Mouse (Mus musculus): Measurements from ENCODE around the gene Rasl11b.

Rasl11b gene

GRCm38 (mm10) chr5:74194841-74195613 is at the start of gene Rasl11b:
Rasl11b (plus strand) TSS chr5:74195286.
- DNase-seq (ENCODE audit: low spot score in 2 of 2) = peak; percentile 76 to 90

- no peak for DNase-seq (ENCODE audit: low spot score in 2 of 2)
These were observed 47.5 kb upstream of the Rasl11b start for GRCm38 (mm10) chr5:74147631-74148030.

GRCm38 (mm10) chr5:74149975-74150374 is 45.1 kb upstream of the Rasl11b start:
- DNase-seq (ENCODE audit: low spot score in 2 of 2) = no peak

GRCm38 (mm10) chr5:74151774-74152173 is 43.3 kb upstream of the Rasl11b start:
- DNase-seq (ENCODE audit: low spot score in 2 of 2) = no peak

- no peak for DNase-seq (ENCODE audit: low spot score in 2 of 2)
These were observed 39.2 kb upstream of the Rasl11b start for GRCm38 (mm10) chr5:74155860-74156351.

- no peak for DNase-seq (ENCODE audit: low spot score in 2 of 2)
These were observed 36.0 kb upstream of the Rasl11b start for GRCm38 (mm10) chr5:74158929-74159632.

GRCm38 (mm10) chr5:74159906-74160305 is 35.2 kb upstream of the Rasl11b start:
- no peak for DNase-seq (ENCODE audit: low spot score in 2 of 2)

GRCm38 (mm10) chr5:74160349-74160748 is 34.7 kb upstream of the Rasl11b start:
- DNase-seq (ENCODE audit: low spot score in 2 of 2) = no peak

- no peak for DNase-seq (ENCODE audit: low spot score in 2 of 2)
These were observed 33.7 kb upstream of the Rasl11b start for GRCm38 (mm10) chr5:74161297-74161926.

- DNase-seq (ENCODE audit: low spot score in 2 of 2) = no peak
These were observed 33.1 kb upstream of the Rasl11b start for GRCm38 (mm10) chr5:74162013-74162412.

GRCm38 (mm10) chr5:74163141-74163540 is 31.9 kb upstream of the Rasl11b start:
- DNase-seq (ENCODE audit: low spot score in 2 of 2) = no peak

GRCm38 (mm10) chr5:74164547-74164946 is 30.5 kb upstream of the Rasl11b start:
- no peak for DNase-seq (ENCODE audit: low spot score in 2 of 2)

- no peak for DNase-seq (ENCODE audit: low spot score in 2 of 2)
These were observed 28.4 kb upstream of the Rasl11b start for GRCm38 (mm10) chr5:74166642-74167041.

GRCm38 (mm10) chr5:74168085-74168484 is 27.0 kb upstream of the Rasl11b start:
- no peak for DNase-seq (ENCODE audit: low spot score in 2 of 2)

GRCm38 (mm10) chr5:74171768-74172167 is 23.3 kb upstream of the Rasl11b start:
- no peak for DNase-seq (ENCODE audit: low spot score in 2 of 2)

- no peak for DNase-seq (ENCODE audit: low spot score in 2 of 2)
These were observed 22.9 kb upstream of the Rasl11b start for GRCm38 (mm10) chr5:74172208-74172607.

GRCm38 (mm10) chr5:74173162-74173844 is 21.8 kb upstream of the Rasl11b start:
- no peak for DNase-seq (ENCODE audit: low spot score in 2 of 2)

- no peak for DNase-seq (ENCODE audit: low spot score in 2 of 2)
These were observed 19.4 kb upstream of the Rasl11b start for GRCm38 (mm10) chr5:74175526-74176270.

GRCm38 (mm10) chr5:74180216-74180615 is 14.9 kb upstream of the Rasl11b start:
- no peak for DNase-seq (ENCODE audit: low spot score in 2 of 2)

- no peak for DNase-seq (ENCODE audit: low spot score in 2 of 2)
These were observed 12.0 kb upstream of the Rasl11b start for GRCm38 (mm10) chr5:74183118-74183517.

- no peak for DNase-seq (ENCODE audit: low spot score in 2 of 2)
These were observed 10.5 kb upstream of the Rasl11b start for GRCm38 (mm10) chr5:74184607-74185006.

Data from spleen, postnatal 10 days (tissue).